Mouse (Mus musculus) cerebellum, adult 11-12 months (tissue): ENCODE data around the gene Vmn1r11.

Experiments
- DNase-seq: peaks from one replicate; pipeline ENCODE4 v3.0.0; 2022

The Vmn1r11 gene

DNA sequence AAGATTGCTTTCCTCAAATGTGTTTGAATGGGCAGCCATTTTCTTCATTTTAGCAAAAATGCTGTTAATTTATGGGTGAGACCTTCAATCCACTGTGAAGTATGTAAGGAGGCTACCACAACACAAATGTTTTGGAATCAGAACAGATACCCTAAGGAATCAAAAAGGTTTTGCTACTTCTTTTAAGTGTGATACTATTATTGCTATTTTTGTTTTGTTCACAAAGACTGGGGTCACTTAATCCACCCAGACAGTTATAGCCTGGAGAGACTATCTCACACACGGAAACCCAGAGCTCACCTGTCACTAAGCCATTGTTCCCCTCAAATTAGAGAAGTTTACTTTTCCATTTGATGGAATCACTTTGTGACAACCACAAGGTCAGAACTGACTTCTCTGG lies at the start of gene Vmn1r11:
Gene Vmn1r11, plus strand, starts transcription at position 301 of the 400 bp plus-strand sequence.
- no peak for DNase-seq

GRCm38 (mm10) chr6:57106358-57106757 lies 26.9 kb upstream of the Vmn1r11 start:
- DNase-seq, result no peak

GRCm38 (mm10) chr6:57109154-57109553 lies 24.1 kb upstream of the Vmn1r11 start, which contains the start of gene Vmn1r10:
TSS of gene Vmn1r10 (plus strand) at chr6:57109454.
- no peak for DNase-seq

DNA sequence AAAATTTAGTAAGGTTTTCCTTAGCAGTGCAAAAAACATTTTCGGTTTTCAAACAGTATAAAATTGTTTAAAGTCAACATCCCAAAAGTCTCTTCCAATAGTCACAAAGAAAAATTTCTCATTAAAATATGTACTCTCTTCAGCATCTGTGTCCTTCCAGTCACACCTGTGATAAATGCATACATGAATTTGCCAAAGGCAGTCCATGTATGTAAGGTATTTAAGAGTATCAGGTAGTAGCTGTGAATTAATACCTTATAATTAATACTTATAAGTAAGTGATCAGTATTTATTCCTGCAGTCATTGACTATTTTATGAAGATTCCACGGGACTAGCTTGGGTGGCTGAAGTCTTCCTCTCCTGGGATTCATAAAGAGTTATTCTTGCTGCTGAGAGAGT lies 23.4 kb downstream of the Vmn1r11 start, which contains the start of gene Vmn1r12:
Gene Vmn1r12, plus strand, starts transcription at position 301 of the 400 bp plus-strand sequence.
- no peak for DNase-seq
